Mouse (Mus musculus): Measurements from ENCODE around the gene Caprin1.
A peak's percentile ranks its signal among the peaks of the same experiment; 100 is the strongest.

The Caprin1 gene

GRCm38 (mm10) chr2:103728027-103728540 is 69.4 kb downstream of the Caprin1 start:
- peak; percentile 83 for DNase-seq (ENCODE audit: low spot score)

GRCm38 (mm10) chr2:103724521-103724920 is 72.9 kb downstream of the Caprin1 start:
- no peak for DNase-seq (ENCODE audit: low spot score)

- DNase-seq (ENCODE audit: low spot score): no peak
Measured at GRCm38 (mm10) chr2:103719292-103719646, 78.2 kb downstream of the Caprin1 start.

- peak; percentile 87 for DNase-seq (ENCODE audit: low spot score)
Measured at GRCm38 (mm10) chr2:103718594-103719291, 78.7 kb downstream of the Caprin1 start.

- no peak for DNase-seq (ENCODE audit: low spot score)
Measured at GRCm38 (mm10) chr2:103714412-103714811, 83.0 kb downstream of the Caprin1 start.

- no peak for DNase-seq (ENCODE audit: low spot score)
Measured at GRCm38 (mm10) chr2:103713831-103714230, 83.6 kb downstream of the Caprin1 start.

All from adipocyte (in vitro differentiated cells).